Mouse (Mus musculus) brain, embryonic 14.5 days (tissue): ENCODE data around the gene Kpna1.

Source experiments
- CTCF ChIP-seq: fragments of 200-500 bp; IDR thresholded peaks from 2 replicates; pipeline ENCODE4 v1.5.1; 2012; ENCODE audit warnings: inconsistent platforms, mild to moderate bottlenecking, moderate library complexity, borderline replicate concordance; ENCODE audit not compliant: insufficient read depth, insufficient read length; ENCODE audit errors: extremely low read depth
- POLR2A ChIP-seq: fragments of 200-500 bp; IDR thresholded peaks from 2 replicates; pipeline ENCODE4 v1.6.1; 2012; ENCODE audit warnings: mild to moderate bottlenecking, inconsistent platforms, borderline replicate concordance; ENCODE audit not compliant: poor library complexity, insufficient read depth, insufficient read length, severe bottlenecking; ENCODE audit errors: extremely low read depth

- peak; percentile 98 for TF ChIP-seq POLR2A
- no peak for TF ChIP-seq CTCF
Observed at GRCm38 (mm10) chr16:35982902-35983516, 4.5 kb downstream of the Kpna1 start.
